10 mouse cellular contexts compared by ENCODE assay signal in the genomic region with DNA sequence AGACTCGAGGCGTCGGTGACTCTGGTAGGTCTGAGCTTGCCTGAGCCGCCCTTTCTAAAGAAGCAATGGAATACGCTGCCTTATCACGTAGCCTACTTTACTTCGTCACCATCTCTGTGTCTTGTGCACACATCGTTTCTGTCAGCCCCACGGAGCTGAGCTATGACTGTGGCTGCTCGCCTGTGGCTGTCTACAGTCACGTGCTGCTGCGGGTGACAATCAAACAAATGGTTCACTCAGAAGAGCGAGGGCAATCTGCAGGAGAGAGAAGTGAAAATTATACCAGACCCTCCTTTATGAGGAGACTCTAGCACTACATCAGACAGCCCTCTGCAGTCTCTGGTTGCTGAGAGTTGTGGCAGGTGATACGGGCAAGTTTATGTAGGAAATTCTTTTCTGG.
DNase-seq lines count a peak whose midpoint lies in the region; ATAC-seq and TF ChIP-seq lines count a peak whose summit lies in the region.
"Had no signal": no experiment of that assay in that cellular context is flagged by ENCODE, and none has a peak within 500 bp of the region (broad histone marks: within the 10 kb centered on the region; RNA-seq: fewer than 3 reads in every experiment).

No protein-coding gene starts in this region.

- 80% methylated on average over 14 of the region's 14 CpGs for WGBS in midbrain, embryonic 16.5 days
- 85% methylated on average over 14 of the region's 14 CpGs for WGBS in midbrain, embryonic 13.5 days
- 55% methylated on average over 14 of the region's 14 CpGs for WGBS in kidney, postnatal 0 days
- 27% methylated on average over 14 of the region's 14 CpGs for WGBS in stomach, embryonic 16.5 days

- 0 out of 2 replicates have a peak, but pooled peaks have one; percentile 36 for ATAC-seq in midbrain, embryonic 16.5 days
- ATAC-seq in midbrain, embryonic 13.5 days: no peak
- ATAC-seq in kidney, postnatal 0 days (replicated peaks; ENCODE audit: low FRiP score, low read depth): no peak
- ATAC-seq in stomach, embryonic 16.5 days (ENCODE audit: insufficient read depth, low FRiP score): peak; percentile 64
- ATAC-seq: activated CD4-positive, CD25-positive, alpha-beta regulatory T cell, adult 4 months had no signal

- no peaks in the 10 kb centered on the region for H3K9me3 ChIP-seq in midbrain, embryonic 16.5 days (replicated peaks; ENCODE audit: control insufficient read depth, low read length, poor library complexity, severe bottlenecking)
- no peaks in the 10 kb centered on the region for H3K9me3 ChIP-seq in midbrain, embryonic 13.5 days
- H3K9me3 ChIP-seq in kidney, postnatal 0 days (replicated peaks; ENCODE audit: low read length): no peaks in the 10 kb centered on the region
- no peaks in the 10 kb centered on the region for H3K9me3 ChIP-seq in stomach, embryonic 16.5 days (replicated peaks; ENCODE audit: control insufficient read depth, low read length)

- no peaks in the 10 kb centered on the region for H3K4me1 ChIP-seq in midbrain, embryonic 16.5 days (ENCODE audit: control insufficient read depth, insufficient read depth, low read length)
- no peaks in the 10 kb centered on the region for H3K4me1 ChIP-seq in midbrain, embryonic 13.5 days (replicated peaks)
- H3K4me1 ChIP-seq in kidney, postnatal 0 days (replicated peaks; ENCODE audit: insufficient read depth, low read length): no peaks in the 10 kb centered on the region
- 0 out of 2 replicates have a peak, but pooled peaks cover 3% of the 10 kb centered on the region for H3K4me1 ChIP-seq in stomach, embryonic 16.5 days (ENCODE audit: control insufficient read depth, insufficient read depth, low read length)

- intact Hi-C loops in heart, postnatal 25 days (cut with DNase I): no loop called here

- H3K9ac ChIP-seq in midbrain, embryonic 16.5 days (ENCODE audit: low read depth, low read length): no peak overlapping the region
- H3K9ac ChIP-seq in midbrain, embryonic 13.5 days (replicated peaks): no peak overlapping the region
- H3K9ac ChIP-seq in kidney, postnatal 0 days (ENCODE audit: low read depth, low read length): no peak overlapping the region
- peak overlapping the region; percentile 49; the same call in 1 of the 2 replicates for H3K9ac ChIP-seq in stomach, embryonic 16.5 days (ENCODE audit: low read length)

- H3K4me3 ChIP-seq in midbrain, embryonic 16.5 days (ENCODE audit: low read depth, low read length): no peak overlapping the region
- H3K4me3 ChIP-seq in midbrain, embryonic 13.5 days (replicated peaks): no peak overlapping the region
- H3K4me3 ChIP-seq in kidney, postnatal 0 days (replicated peaks; ENCODE audit: low read depth, low read length): no peak overlapping the region
- H3K4me3 ChIP-seq in stomach, embryonic 16.5 days (replicated peaks; ENCODE audit: low read length): peak overlapping the region; percentile 21
- H3K4me3 ChIP-seq: megakaryocyte, embryonic 14.5 days had no signal

- H3K36me3 ChIP-seq in midbrain, embryonic 16.5 days (ENCODE audit: control insufficient read depth, insufficient read depth, low read length): no peaks in the 10 kb centered on the region
- H3K36me3 ChIP-seq in midbrain, embryonic 13.5 days: no peaks in the 10 kb centered on the region
- no peaks in the 10 kb centered on the region for H3K36me3 ChIP-seq in kidney, postnatal 0 days (ENCODE audit: insufficient read depth, low read length)
- H3K36me3 ChIP-seq in stomach, embryonic 16.5 days (ENCODE audit: control insufficient read depth, insufficient read depth, low read length): no peaks in the 10 kb centered on the region

- no peak overlapping the region for H3K4me2 ChIP-seq in midbrain, embryonic 16.5 days (ENCODE audit: low read length)
- H3K4me2 ChIP-seq in midbrain, embryonic 13.5 days (replicated peaks): no peak overlapping the region
- H3K4me2 ChIP-seq in kidney, postnatal 0 days (ENCODE audit: low read length): 0 out of 2 replicates have a peak overlapping the region, but pooled peaks have one; percentile 11
- H3K4me2 ChIP-seq in stomach, embryonic 16.5 days (ENCODE audit: low read depth, low read length): peak overlapping the region; percentile 52

- H3K27ac ChIP-seq in midbrain, embryonic 16.5 days (ENCODE audit: low read length): no peak overlapping the region
- H3K27ac ChIP-seq in midbrain, embryonic 13.5 days: no peak overlapping the region
- no peak overlapping the region for H3K27ac ChIP-seq in kidney, postnatal 0 days
- H3K27ac ChIP-seq in stomach, embryonic 16.5 days (ENCODE audit: low read length): 0 out of 2 replicates have a peak overlapping the region, but pooled peaks have one; percentile 6

- H3K27me3 ChIP-seq in midbrain, embryonic 16.5 days (ENCODE audit: control insufficient read depth, insufficient read depth, low read depth, low read length): no peaks in the 10 kb centered on the region
- H3K27me3 ChIP-seq in midbrain, embryonic 13.5 days: no peaks in the 10 kb centered on the region
- H3K27me3 ChIP-seq in kidney, postnatal 0 days (ENCODE audit: insufficient read depth, low read length): no peaks in the 10 kb centered on the region
- H3K27me3 ChIP-seq in stomach, embryonic 16.5 days (ENCODE audit: control insufficient read depth, insufficient read depth, low read length): no peaks in the 10 kb centered on the region

- TF ChIP-seq CTCF in kidney, postnatal 0 days (IDR thresholded peaks at IDR 0.05; ENCODE audit: low read depth): no peak

- peak; percentile 90 for DNase-seq in heart, adult 11 months
- DNase-seq in heart, postnatal 25 days (ENCODE audit: low spot score): no peak
- DNase-seq in kidney, postnatal 0 days (ENCODE audit: low spot score): no peak
- no peak for DNase-seq in layer of hippocampus, adult 8-10 months (ENCODE audit: low spot score in 2 of 2)
- no peak for DNase-seq in spleen, postnatal 36 days (ENCODE audit: low spot score in 2 of 2)

Comparison
In these comparisons a context has a peak if more than half of its experiments do, and no peak if none do; other contexts are left out.
1. ATAC-seq: peak in midbrain, embryonic 16.5 days (single experiment) and stomach, embryonic 16.5 days (single experiment); none in midbrain, embryonic 13.5 days (single experiment) and kidney, postnatal 0 days (single experiment).
2. H3K4me2 ChIP-seq: peak in kidney, postnatal 0 days (single experiment) and stomach, embryonic 16.5 days (single experiment); none in midbrain, embryonic 16.5 days (single experiment) and midbrain, embryonic 13.5 days (single experiment).